Mouse (Mus musculus) heart, postnatal 10 days (tissue): ENCODE data around the gene Adgrb3. TPM values are rescaled to one million over a fixed set of nuclear protein-coding genes. Genes with fewer than 3 reads are reported as not detected.
"Not testable (repeated sequence)": the region's sequence is repeated elsewhere in the genome, so short reads cannot be mapped to it uniquely, and the experiment has no call there.

Experiments used
- DNase-seq, 2 experiments: peaks; one replicate each; pipeline ENCODE4 v3.0.0; 2021
- intact Hi-C: fragments of 180-260 bp; cut with DNase I; formaldehyde crosslinking; loops from one replicate; pipeline ENCODE4 v1.15.1; 2025
- total RNA-seq, 2 experiments: library from RNA; stranded (reverse); gene quantifications; 2 replicates each; pipeline ENCODE4 v1.2.3; 2021

The Adgrb3 gene
- total RNA-seq, 2 experiments from 2014 or later = 0.12 TPM; not detected in 1

DNA sequence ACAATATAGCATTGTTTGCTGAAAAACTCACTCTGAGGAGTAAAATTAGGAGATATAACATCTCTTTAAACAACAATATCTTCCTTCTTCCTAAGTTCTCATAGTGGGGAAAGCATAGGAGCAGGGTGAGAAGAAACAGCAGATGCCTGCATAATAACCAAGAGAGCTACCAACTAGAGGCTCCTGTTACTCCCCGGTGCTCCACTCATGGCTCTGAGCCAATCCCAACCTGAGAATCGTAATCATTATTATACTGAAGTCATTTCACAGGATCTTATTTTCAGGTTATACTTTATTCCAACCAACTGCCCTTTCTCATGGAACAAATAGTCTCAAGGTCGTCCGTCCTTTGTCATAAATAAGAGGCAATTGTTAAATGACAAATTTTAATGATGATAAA, 75.0 kb downstream of the Adgrb3 start:
- no peak for DNase-seq
- intact Hi-C loops = no loop called here

DNA sequence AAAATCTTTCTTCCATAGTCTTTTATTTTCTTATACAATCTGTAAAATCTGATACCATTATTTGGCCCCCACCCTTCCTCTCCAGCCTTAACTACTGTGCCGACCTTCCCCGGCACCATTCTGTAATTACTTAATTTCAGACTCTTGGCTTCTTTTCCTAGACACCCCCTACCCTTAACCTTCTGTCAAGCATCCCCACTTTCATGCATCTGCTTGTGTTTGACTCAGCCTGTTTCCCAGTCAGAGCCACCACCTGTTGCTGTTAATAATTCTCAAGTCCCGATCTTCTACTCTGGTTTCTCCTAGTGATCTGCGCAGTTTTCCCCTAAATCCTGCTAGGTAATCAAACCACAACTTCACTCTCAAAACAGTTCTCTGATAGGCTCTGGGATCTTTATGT, 83.9 kb downstream of the Adgrb3 start:
- DNase-seq = no peak
- intact Hi-C loops = no loop called here

DNA sequence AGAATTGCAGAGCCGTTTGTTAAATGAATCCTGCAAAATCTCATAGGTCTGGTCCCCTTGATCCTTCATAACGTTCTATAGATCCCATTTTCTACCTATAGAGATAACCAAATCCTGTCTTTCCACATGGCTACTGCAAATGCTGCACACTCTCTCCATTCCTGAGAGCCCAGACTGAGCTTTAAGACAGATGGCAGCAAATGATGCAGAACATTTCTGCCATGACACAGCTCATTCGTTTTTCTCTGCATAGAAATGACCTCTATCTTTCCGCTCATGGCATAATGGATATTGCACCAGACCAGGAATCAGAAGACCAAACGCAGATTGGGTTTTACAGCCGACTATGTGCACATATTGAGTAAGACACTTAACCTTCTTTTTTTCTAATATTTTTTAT, 84.8 kb downstream of the Adgrb3 start:
- no peak for DNase-seq
- intact Hi-C loops = no loop called here

DNA sequence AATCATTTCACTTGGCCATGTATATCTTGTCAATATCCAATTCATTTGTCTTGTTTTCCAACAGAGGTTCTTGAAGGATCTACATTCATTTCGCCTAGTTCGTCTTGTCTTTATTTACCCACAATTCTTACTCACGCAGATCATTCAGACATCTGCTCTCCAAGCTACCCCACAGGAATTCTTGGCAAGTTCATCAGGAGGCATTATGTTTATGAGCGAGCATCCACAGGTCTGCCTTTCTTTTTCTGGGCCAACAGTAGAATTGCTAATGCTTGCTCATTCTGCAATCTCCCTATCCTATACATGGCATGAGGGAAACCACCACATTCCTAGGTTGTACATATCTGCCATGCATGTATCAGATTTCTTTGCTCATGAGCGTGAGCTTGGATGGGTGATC, 99.7 kb downstream of the Adgrb3 start:
- intact Hi-C loops = no loop called here
- no peak for DNase-seq

DNA sequence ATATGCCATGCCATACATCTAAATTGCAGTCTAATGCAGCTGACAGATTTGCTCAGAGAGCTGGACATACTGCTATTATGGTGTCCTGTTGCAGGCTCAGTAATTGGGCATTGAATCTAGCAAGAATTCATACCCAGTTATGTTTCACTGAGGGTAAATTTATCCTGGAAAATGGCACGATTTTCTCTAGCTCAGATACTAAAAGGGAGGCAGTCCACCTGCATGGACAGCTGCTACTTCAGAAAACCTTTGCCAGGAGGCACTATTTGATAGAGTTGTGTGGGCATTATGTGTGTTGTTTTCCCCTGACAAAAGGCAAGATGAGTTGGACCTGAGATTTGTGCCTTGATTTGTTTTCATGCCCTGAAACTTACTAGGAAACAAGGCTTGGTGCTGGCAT, 118.0 kb downstream of the Adgrb3 start:
- DNase-seq = no peak
- intact Hi-C loops = no loop called here

DNA sequence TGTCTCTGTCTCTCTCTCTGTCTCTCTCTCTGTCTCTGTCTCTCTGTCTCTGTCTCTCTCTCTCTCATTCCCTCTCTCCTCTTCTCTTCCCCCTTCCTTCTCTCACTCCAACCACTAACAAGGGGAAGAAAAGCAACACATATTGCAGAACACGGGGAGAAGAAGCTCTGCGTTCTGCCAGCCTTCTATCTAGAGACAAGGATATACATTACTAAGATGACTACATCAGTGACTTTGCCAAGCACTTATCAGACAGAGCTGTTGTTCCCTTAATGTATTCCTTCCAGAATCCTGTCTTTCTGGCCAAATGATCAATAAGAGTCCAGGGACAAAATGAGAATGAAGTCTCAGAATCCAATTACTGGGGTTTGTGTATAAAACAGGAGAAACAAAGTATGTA, 123.2 kb downstream of the Adgrb3 start:
- no peak for DNase-seq
- intact Hi-C loops = no loop called here

DNA sequence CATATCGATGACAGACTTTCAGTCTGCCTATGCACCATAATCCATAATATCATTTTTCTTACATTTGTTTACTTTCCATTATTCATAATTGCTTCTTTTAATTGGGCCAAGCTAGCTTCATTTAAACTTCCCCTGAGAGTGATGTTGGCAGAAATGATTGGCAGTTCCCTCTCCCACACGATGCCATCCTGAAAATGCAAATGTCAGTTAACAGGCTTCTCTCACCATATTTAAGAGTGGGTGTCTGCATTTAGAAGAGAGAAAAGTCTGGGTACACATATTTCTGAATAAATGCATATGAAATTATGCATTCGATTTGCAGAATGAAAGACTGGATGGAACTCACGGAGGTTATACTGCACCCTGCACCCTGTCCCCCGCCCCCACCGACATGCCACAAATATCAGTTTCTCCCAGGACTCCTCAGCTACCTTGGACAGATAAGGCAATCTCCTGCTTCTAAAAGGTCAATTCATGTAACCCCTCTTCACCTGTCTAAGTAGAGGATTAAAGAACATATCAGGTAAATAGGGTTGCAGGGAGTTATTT, 130.7 kb downstream of the Adgrb3 start:
- intact Hi-C loops = no loop called here
- no peak for DNase-seq

DNA sequence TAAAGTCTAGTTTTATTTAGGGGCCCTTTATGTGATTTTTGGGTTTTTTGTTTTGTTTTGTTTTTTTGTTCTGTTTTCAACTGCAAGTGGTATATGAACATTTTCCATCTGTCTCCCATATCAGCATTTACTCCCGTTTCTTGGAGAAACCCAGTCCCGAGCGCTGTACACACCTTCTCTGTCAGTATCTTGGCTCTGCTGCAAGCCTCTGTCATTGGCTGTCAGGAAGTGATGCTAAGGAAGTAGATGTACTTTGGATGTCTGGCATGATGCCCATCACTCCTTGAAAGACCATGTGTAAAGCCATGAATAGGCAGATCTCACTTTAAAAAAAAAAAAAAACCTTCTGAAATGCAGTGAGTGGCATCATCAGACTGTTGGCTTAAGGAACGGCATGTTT, 132.3 kb downstream of the Adgrb3 start:
- intact Hi-C loops = no loop called here
- DNase-seq = no peak

DNA sequence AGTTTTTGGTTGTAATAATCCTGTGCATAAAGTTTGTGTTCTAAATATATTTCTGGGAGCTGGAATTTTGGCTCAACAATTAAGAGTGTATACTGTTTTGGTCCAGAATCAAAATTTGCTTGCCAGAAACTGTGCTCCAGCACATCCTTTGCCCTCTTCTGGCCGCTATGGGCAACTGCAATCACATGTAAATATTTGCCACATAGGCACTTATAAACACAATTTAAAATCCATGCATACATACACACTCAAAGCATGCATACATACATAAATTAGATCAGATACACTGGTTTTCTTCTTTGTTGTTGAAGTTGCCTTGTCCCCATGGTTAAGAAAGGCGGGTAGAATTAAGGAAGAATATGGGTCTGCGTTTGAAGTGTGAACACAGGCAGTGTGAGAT, 132.7 kb downstream of the Adgrb3 start:
- no peak for DNase-seq
- intact Hi-C loops = no loop called here

DNA sequence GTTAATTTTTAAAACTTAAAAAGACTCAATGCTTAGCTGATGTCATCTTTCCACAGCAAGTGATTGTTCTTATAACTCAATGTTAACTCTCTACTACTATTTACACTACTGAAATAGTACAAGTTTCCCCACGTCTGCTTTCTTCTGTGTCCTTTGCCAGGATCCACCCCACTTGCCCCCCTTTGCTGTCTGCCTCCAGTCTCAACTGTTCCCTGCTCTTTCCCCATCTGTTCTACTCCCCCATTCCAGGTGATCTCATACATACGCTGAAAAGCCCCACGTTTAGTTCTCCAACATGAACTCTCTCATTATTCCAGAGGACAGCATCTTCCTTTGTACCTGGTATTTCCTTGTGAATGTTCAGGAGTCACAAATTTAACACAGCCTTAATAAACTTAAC, 147.4 kb downstream of the Adgrb3 start:
- intact Hi-C loops = no loop called here
- DNase-seq = no peak

DNA sequence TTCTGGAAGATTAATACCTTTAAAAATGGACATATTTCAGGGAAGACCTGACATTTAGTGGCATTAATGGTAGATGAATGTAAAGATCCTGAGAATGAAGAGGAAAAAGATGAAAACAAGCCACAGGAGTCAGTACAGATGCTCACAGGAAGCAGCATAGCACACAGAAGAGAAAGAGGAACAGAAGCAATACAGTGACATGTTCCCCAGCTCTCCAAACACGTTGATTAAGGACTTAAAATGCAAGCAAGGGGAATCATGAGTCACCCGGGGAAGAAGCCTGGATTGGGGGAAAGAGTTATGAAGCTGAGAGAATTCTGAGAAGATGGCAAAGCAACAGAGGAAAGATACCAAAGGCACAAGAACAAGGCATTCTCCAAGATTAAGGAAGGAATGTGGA, 149.9 kb downstream of the Adgrb3 start:
- intact Hi-C loops = no loop called here
- no peak for DNase-seq

DNA sequence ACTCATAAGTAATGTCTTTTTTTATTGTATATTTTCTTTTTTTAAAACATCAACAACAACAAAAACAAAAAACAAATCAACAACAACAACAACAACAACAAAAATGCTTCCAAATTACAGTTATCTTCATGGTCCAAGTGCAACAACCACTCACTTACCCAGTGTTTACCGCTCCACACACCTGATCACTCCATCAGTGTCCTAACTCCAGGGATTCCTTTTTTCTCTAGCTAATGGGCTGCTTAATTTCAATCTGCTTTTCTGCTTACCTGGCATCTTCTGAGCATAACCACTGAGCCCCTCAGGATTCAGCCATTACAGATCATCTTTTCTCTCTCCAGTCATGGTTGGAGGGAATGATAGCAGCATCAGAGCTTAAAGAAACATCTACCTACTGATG, 176.8 kb downstream of the Adgrb3 start:
- DNase-seq = no peak
- intact Hi-C loops = no loop called here

DNA sequence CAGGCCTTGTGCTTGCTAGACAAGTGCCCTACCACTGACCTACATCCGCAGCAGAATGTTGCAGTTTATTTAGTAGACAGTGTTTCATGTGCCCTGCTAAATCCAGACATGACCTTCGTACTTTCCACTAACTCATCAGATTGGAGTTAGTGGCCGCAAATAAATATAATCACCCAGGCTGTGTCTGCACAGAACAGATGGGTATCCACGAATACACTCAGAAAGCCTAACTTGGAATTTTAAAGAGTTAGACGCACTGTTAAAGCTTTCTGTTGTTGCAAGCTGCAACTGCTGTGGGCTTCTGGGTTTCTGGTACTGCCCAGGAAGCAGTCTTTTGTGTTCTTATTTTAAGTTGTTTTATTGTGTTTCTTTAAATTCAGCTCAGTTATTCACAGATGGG, 185.3 kb downstream of the Adgrb3 start:
- no peak for DNase-seq
- intact Hi-C loops = no loop called here

DNA sequence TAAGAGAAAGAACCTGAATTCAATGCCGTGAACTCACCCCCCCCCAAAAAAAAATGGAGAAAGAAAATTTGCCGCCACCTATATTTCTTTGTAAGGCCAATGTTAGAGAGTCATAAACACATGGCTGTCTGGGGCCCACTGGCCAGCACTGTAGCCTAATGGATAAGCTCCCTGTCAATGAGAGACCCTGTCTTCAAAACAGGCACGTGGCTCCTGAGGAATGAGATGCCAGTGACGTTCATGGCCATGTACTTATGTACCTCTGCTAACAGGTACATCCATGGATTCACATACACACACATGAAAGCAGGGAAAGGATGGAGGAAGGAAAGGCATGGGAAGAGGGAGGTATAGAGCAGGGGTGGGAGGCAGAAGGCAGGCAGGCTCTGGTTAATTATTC, 208.0 kb downstream of the Adgrb3 start:
- DNase-seq = no peak
- intact Hi-C loops = no loop called here

DNA sequence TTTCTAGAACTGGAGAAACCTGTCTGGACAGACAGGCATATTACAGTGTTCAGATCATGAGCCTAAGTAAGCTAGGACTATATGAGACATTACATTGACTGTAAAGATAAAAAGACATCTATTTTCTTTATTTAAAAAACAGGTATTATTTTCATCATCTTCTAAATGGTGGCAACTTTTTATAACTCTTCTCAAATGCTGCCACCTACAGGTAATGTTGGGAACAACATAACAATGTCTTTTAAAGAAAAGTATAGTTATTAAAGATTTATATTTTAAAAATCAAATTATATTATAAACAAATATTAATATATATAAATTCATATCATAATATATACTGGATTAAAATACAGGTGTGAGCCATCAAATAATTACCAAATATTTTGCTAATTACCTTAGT, 212.6 kb downstream of the Adgrb3 start:
- intact Hi-C loops = loop anchor here (5.0 kb wide), 2 partner anchors 105 to 1250 kb away; no protein-coding TSS in a partner anchor

DNA sequence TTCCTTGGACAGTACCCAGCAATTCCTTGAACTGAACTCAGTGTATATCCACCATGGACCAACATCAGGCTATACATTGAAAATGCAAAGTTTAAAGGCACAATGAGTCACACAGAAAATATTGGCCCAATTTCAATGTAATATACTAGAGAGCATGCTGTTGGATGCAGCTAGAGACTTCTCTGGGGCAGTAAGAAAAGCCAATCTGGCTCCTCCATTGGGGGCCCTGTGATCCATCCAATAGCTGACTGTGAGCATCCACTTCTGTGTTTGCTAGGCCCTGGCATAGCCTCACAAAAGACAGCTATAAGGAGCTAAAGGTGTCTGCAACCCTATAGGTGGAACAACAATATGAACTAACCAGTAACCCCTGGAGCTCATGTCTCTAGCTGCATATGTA, 218.7 kb downstream of the Adgrb3 start:
- intact Hi-C loops, DNase-seq: not testable (repeated sequence)

More for the DNA sequence above, 212.6 kb downstream of the Adgrb3 start:
- DNase-seq = peak in 1 of 2 experiments; percentile 16

DNA sequence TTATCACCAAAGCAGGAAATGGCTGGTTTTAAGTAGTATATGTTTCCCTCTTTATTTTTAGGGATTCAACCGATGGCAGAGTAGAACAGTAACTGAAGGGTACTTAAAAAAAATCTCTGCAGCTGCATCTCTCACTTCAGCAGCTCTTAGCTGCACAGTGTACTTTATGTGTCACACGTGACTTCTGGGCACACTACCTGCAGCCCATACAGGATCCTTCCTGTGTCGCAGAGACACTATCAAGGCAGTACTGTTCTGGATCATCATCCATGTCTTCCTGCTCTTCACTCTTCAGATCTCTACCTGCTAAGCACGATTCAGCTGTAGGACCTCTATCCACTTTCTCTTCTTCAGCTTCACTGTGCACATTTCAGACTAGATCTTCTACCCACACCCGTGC, 230.6 kb downstream of the Adgrb3 start:
- intact Hi-C loops = no loop called here
- DNase-seq = no peak

DNA sequence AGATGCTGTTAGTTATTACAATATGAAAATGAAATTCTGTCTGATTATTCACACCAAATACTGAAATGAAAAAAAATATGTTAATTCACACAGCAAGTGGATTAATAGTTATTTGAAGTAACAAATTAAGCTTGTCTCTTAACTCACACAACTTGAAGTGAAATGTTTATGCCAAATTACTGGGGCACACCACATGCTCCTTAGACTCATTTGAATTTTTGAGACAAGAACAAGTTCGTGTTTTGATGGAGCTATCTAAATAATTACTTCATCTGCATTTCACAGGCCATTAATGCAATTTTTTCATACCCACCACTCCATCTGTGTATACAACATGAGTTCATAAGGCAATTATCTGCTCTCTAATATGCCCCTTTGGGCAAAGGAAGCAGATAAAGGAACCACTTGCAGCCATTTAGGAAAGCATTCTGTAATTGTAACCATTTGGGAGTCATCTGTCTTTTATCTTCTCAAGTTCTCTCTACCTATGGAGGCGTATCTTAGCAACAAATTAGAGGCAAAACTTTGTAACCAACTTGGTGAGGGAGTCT, 240.9 kb downstream of the Adgrb3 start:
- no peak for DNase-seq
- intact Hi-C loops = no loop called here

DNA sequence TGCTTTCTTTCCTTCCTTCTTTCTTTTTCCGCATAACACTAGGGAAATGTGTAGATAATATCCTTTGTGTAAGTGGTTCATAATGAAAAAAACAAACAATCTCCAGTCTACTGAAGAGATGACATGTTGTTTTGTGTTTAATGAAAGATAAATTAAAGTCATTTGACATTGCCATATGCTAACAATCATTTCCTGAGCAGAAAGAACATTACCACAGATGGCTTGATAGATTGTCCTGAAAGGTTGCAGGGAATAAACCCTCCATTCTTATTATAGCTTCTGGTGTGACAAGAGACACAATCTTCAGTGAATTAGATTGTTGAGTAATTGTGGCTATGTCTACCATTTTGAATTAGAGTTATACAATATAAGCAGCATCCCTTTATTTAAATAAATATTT, 247.8 kb downstream of the Adgrb3 start:
- DNase-seq = no peak
- intact Hi-C loops = no loop called here

DNA sequence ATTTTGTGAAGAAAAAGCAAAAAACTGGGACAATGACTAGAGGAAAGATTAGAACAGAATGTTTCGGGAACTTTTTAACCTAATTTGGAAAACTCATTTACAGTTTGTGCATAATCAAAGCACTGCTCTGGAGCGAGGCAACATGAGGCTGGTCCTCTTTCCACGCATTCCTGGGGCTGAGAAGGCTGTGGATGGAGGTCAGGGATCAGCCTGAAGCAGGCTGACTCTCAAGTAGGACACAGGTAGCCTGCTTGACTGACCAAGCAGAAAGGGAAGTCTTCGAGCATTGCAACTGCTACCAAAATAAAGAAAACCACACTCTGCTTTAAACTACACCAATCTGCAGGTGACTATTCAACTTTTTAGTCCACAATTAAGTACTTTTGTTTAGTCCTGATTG, 251.7 kb downstream of the Adgrb3 start:
- intact Hi-C loops = no loop called here
- DNase-seq = no peak

DNA sequence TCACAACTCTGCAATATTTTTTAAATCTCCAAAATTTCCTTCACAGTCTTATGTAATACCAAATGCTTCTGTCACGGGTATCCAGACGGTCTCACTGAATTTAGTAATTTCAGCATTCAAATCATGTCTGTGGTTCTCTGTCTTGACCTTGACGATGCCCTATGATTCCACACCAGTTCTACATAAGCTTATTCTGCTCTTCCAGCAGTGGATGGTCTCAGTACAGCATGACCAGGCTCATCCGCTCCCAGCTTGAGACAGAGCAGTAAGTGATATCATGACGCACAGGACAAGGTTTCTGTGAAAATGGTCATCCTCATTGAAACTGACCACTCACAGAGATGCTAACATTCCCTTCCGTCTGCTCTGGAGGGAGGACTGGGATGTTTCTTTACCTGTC, 252.9 kb downstream of the Adgrb3 start:
- intact Hi-C loops = no loop called here
- no peak for DNase-seq

DNA sequence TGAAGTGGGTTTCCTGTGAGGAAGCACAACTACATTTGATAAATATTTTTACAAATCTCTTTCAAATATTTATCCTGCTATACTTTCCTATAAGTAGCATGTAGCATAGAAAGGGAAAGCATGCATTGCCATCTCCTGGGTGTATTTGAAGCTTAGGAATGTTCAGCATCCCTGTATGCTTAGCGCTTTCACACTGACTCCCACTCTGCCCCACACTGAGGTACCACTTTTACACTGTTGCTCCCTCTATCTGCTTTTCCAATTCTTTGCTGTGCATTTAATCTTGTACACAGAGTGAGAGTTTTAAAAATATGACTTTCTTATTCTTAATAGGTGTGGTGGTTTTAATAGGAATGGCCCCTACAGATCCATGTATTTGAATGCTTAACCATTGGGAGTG, 261.4 kb downstream of the Adgrb3 start:
- intact Hi-C loops = no loop called here
- DNase-seq = no peak

DNA sequence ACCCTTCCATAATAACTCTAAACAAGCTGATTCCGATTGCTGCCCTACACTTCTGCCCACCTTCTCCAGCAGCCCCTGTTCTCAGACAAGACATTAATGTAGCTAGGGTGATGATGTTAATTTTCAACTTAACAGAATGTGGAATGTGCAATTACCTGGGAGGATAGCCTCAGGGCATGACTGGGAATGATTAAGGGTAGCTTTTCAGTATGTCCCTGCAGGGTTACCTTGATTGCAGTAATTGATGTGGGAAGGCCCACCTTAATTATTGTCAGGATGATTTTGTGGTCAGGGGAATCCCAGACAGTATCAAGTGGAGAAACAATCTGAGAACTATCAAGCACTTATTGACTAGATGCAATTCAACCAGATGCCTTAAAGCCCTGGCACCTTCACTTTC, 283.4 kb downstream of the Adgrb3 start:
- intact Hi-C loops = no loop called here
- DNase-seq = no peak
